13 mouse cellular contexts compared by ENCODE assay signal in genomic region chr13:48853475-48853874, GRCm38 (mm10). TPM values are rescaled to one million over a fixed set of nuclear protein-coding genes. Genes with fewer than 3 reads are reported as not detected.
DNase-seq lines count a peak whose midpoint lies in the region; ATAC-seq and TF ChIP-seq lines count a peak whose summit lies in the region.
"Had no signal": no experiment of that assay in that cellular context is flagged by ENCODE, and none has a peak within 500 bp of the region (broad histone marks: within the 10 kb centered on the region; RNA-seq: fewer than 3 reads in every experiment).

No protein-coding gene starts in this region.

- no peak overlapping the region for H3K9ac ChIP-seq in heart, embryonic 13.5 days
- no peak overlapping the region for H3K9ac ChIP-seq in hindbrain, embryonic 12.5 days
- no peak overlapping the region for H3K9ac ChIP-seq in liver, postnatal 0 days (replicated peaks)
- H3K9ac ChIP-seq in stomach, postnatal 0 days (ENCODE audit: low read length): no peak overlapping the region
- H3K9ac ChIP-seq: heart, embryonic 15.5 days had no signal

- H3K4me2 ChIP-seq in heart, embryonic 13.5 days: no peak overlapping the region
- no peak overlapping the region for H3K4me2 ChIP-seq in hindbrain, embryonic 12.5 days (replicated peaks)
- H3K4me2 ChIP-seq in liver, postnatal 0 days (ENCODE audit: low read depth, low read length): no peak overlapping the region
- H3K4me2 ChIP-seq in stomach, postnatal 0 days (replicated peaks; ENCODE audit: low read depth): no peak overlapping the region
- H3K4me2 ChIP-seq: heart, embryonic 15.5 days had no signal

- TF ChIP-seq POLR2A in cerebellum, adult 2 months (IDR thresholded peaks at IDR 0.05; ENCODE audit: borderline replicate concordance, insufficient read depth, low read length): no peak

- no peak for ATAC-seq in heart, embryonic 13.5 days (ENCODE audit: extremely low read depth, insufficient number of reproducible peaks, low FRiP score, low TSS enrichment)
- no peak for ATAC-seq in hindbrain, embryonic 12.5 days (ENCODE audit: low FRiP score)
- ATAC-seq in liver, postnatal 0 days: 0 out of 2 replicates have a peak, but pooled peaks have one; percentile 33
- ATAC-seq in stomach, postnatal 0 days (ENCODE audit: low FRiP score, low TSS enrichment): peak; percentile 45; the same call in 1 of the 2 replicates

- no peak overlapping the region for H3K4me3 ChIP-seq in heart, embryonic 13.5 days
- no peak overlapping the region for H3K4me3 ChIP-seq in hindbrain, embryonic 12.5 days
- no peak overlapping the region for H3K4me3 ChIP-seq in liver, postnatal 0 days (ENCODE audit: low read depth, low read length)
- no peak overlapping the region for H3K4me3 ChIP-seq in stomach, postnatal 0 days (ENCODE audit: low read depth, low read length)
- H3K4me3 ChIP-seq in cerebellum, adult 2 months (replicated peaks; ENCODE audit: insufficient read depth, low read depth, low read length): no peak overlapping the region
- H3K4me3 ChIP-seq: heart, embryonic 15.5 days; left cerebral cortex, adult 2 months had no signal

- H3K9me3 ChIP-seq in heart, embryonic 13.5 days: no peaks in the 10 kb centered on the region
- H3K9me3 ChIP-seq in hindbrain, embryonic 12.5 days (replicated peaks): no peaks in the 10 kb centered on the region
- H3K9me3 ChIP-seq in liver, postnatal 0 days (ENCODE audit: low read length): no peaks in the 10 kb centered on the region
- H3K9me3 ChIP-seq in stomach, postnatal 0 days (ENCODE audit: control insufficient read depth, low read length): no peaks in the 10 kb centered on the region
- H3K9me3 ChIP-seq: heart, embryonic 15.5 days had no signal

- H3K27me3 ChIP-seq in heart, embryonic 13.5 days (replicated peaks): no peaks in the 10 kb centered on the region
- H3K27me3 ChIP-seq in hindbrain, embryonic 12.5 days: no peaks in the 10 kb centered on the region
- H3K27me3 ChIP-seq in liver, postnatal 0 days (ENCODE audit: insufficient read depth, low read length): no peaks in the 10 kb centered on the region
- H3K27me3 ChIP-seq in stomach, postnatal 0 days (ENCODE audit: control insufficient read depth, insufficient read depth, low read length): no peaks in the 10 kb centered on the region
- no peaks in the 10 kb centered on the region for H3K27me3 ChIP-seq in cerebellum, adult 2 months (ENCODE audit: control insufficient read depth, insufficient read depth, low read length)
- H3K27me3 ChIP-seq: heart, embryonic 15.5 days had no signal

- no peak for TF ChIP-seq EP300 in liver, postnatal 0 days (IDR thresholded peaks at IDR 0.05; ENCODE audit: low read depth)
- TF ChIP-seq EP300 in stomach, postnatal 0 days (optimal IDR thresholded peaks at IDR 0.05): no peak

- 13% methylated on average over 2 of the region's 2 CpGs for WGBS in heart, embryonic 13.5 days
- WGBS in hindbrain, embryonic 12.5 days: 19% methylated on average over 2 of the region's 2 CpGs
- 26% methylated on average over 2 of the region's 2 CpGs for WGBS in liver, postnatal 0 days (ENCODE audit: insufficient replicate concordance)
- WGBS in stomach, postnatal 0 days: 17% methylated on average over 2 of the region's 2 CpGs
- WGBS in cerebellum, adult 2 months: 28% methylated on average over 2 of the region's 2 CpGs

- peak overlapping the region; percentile 17; the same call in 1 of the 2 replicates for H3K27ac ChIP-seq in heart, embryonic 13.5 days (replicated peaks)
- peak overlapping the region; percentile 64 for H3K27ac ChIP-seq in hindbrain, embryonic 12.5 days
- H3K27ac ChIP-seq in liver, postnatal 0 days (ENCODE audit: low read depth): 0 out of 2 replicates have a peak overlapping the region, but pooled peaks have one; percentile 18
- H3K27ac ChIP-seq in stomach, postnatal 0 days (replicated peaks): 0 out of 2 replicates have a peak overlapping the region, but pooled peaks have one; percentile 18
- H3K27ac ChIP-seq in cerebellum, adult 2 months (ENCODE audit: insufficient read depth, low read length): no peak overlapping the region
- H3K27ac ChIP-seq: kidney, postnatal 0 days; left cerebral cortex, adult 2 months; macrophage had no signal

- DNase-seq in heart, adult 9 months (ENCODE audit: low spot score in 2 of 2): no peak
- DNase-seq in liver, postnatal 0 days: no peak
- DNase-seq in stomach, postnatal 0 days (ENCODE audit: low spot score): no peak
- DNase-seq in embryo, embryonic 10 days (ENCODE audit: low spot score): no peak
- DNase-seq in cerebellum, adult 2 months: no peak
- DNase-seq in left cerebral cortex, adult 11 months (ENCODE audit: low spot score): no peak
- DNase-seq: cerebellum, postnatal 36 days had no signal

- no peaks in the 10 kb centered on the region for H3K36me3 ChIP-seq in heart, embryonic 13.5 days
- no peaks in the 10 kb centered on the region for H3K36me3 ChIP-seq in hindbrain, embryonic 12.5 days
- no peaks in the 10 kb centered on the region for H3K36me3 ChIP-seq in liver, postnatal 0 days (replicated peaks; ENCODE audit: insufficient read depth, low read length)
- H3K36me3 ChIP-seq in stomach, postnatal 0 days (ENCODE audit: control insufficient read depth, insufficient read depth, low read length): no peaks in the 10 kb centered on the region
- H3K36me3 ChIP-seq: heart, embryonic 15.5 days had no signal

- no peak for TF ChIP-seq CTCF in liver, postnatal 0 days (IDR thresholded peaks at IDR 0.05; ENCODE audit: low read depth)
- no peak for TF ChIP-seq CTCF in stomach, postnatal 0 days (IDR thresholded peaks at IDR 0.05; ENCODE audit: low read depth)
- TF ChIP-seq CTCF in cerebellum, adult 2 months (IDR thresholded peaks at IDR 0.05; ENCODE audit: borderline replicate concordance, insufficient read depth, low read depth, low read length): no peak

- H3K4me1 ChIP-seq in heart, embryonic 13.5 days: peaks cover 90% of the 10 kb centered on the region
- peaks cover 65% of the 10 kb centered on the region for H3K4me1 ChIP-seq in hindbrain, embryonic 12.5 days
- H3K4me1 ChIP-seq in liver, postnatal 0 days (ENCODE audit: insufficient read depth): peaks cover 20% of the 10 kb centered on the region
- peaks cover 14% of the 10 kb centered on the region for H3K4me1 ChIP-seq in stomach, postnatal 0 days (replicated peaks; ENCODE audit: control insufficient read depth, insufficient read depth)
- peaks cover 50% of the 10 kb centered on the region for H3K4me1 ChIP-seq in cerebellum, adult 2 months (ENCODE audit: control insufficient read depth, insufficient read depth, low read length)

RNA-seq across cellular contexts. Expression of gene Phf2, which starts 17.4 kb away (rescaled TPM):
- 3.6 and 4.3 TPM in 2 replicates for polyA plus RNA-seq in heart, embryonic 13.5 days (2015; fragmentation: Nextera tagmentation; extraction: Ambion mirVana)
- 10.7 and 11.3 TPM in 2 replicates for polyA plus RNA-seq in hindbrain, embryonic 12.5 days (2016; fragmentation: Nextera tagmentation; extraction: Ambion mirVana)
- 1.5 and 1.6 TPM in 2 replicates for polyA plus RNA-seq in liver, postnatal 0 days (2015; fragmentation: Nextera tagmentation; extraction: Ambion mirVana)
- polyA plus RNA-seq in stomach, postnatal 0 days (2015; fragmentation: Nextera tagmentation; extraction: Ambion mirVana): 2.7 and 2.9 TPM in 2 replicates
- polyA plus RNA-seq in cerebellum, adult 2 months (2012; rRNA removed): 25.9 and 29.1 TPM in 2 replicates

Comparison
In these comparisons a context has a peak if more than half of its experiments do, and no peak if none do; other contexts are left out.
1. ATAC-seq: peak in liver, postnatal 0 days (single experiment) and stomach, postnatal 0 days (single experiment); none in heart, embryonic 13.5 days (single experiment) and hindbrain, embryonic 12.5 days (single experiment).